Mouse (Mus musculus): ENCODE measurements around the gene Smarca2. TPM values are rescaled to one million over a fixed set of nuclear protein-coding genes. Genes with fewer than 3 reads are reported as not detected.
A peak's percentile ranks its signal among the peaks of the same experiment; 100 is the strongest.

Smarca2 gene
- total RNA-seq, 2 experiments from 2014 or later: 37.7 to 40.7 TPM

GRCm38 (mm10) chr19:26681549-26681948 lies 76.7 kb downstream of the Smarca2 start:
- intact Hi-C loops (cut with DNase I; ENCODE audit: low total_unique reads): no loop called here
- no peak for DNase-seq

- no peak for DNase-seq
- intact Hi-C loops (cut with DNase I; ENCODE audit: low total_unique reads): no loop called here
Observed at GRCm38 (mm10) chr19:26682130-26682529, 77.3 kb downstream of the Smarca2 start.

GRCm38 (mm10) chr19:26682731-26683130 lies 77.9 kb downstream of the Smarca2 start:
- intact Hi-C loops (cut with DNase I; ENCODE audit: low total_unique reads): no loop called here
- DNase-seq: no peak

GRCm38 (mm10) chr19:26683731-26684130 lies 78.9 kb downstream of the Smarca2 start:
- no peak for DNase-seq
- intact Hi-C loops (cut with DNase I; ENCODE audit: low total_unique reads): no loop called here

GRCm38 (mm10) chr19:26690516-26690915 lies 85.7 kb downstream of the Smarca2 start:
- intact Hi-C loops (cut with DNase I; ENCODE audit: low total_unique reads): no loop called here
- no peak for DNase-seq

GRCm38 (mm10) chr19:26697107-26697506 lies 92.3 kb downstream of the Smarca2 start:
- intact Hi-C loops (cut with DNase I; ENCODE audit: low total_unique reads): no loop called here
- no peak for DNase-seq

- intact Hi-C loops (cut with DNase I; ENCODE audit: low total_unique reads): no loop called here
- DNase-seq: no peak
Observed at GRCm38 (mm10) chr19:26704545-26705209, 99.8 kb downstream of the Smarca2 start.

GRCm38 (mm10) chr19:26706910-26707309 lies 102.1 kb downstream of the Smarca2 start:
- DNase-seq: no peak
- intact Hi-C loops (cut with DNase I; ENCODE audit: low total_unique reads): no loop called here

GRCm38 (mm10) chr19:26709095-26709494 lies 104.2 kb downstream of the Smarca2 start:
- DNase-seq: no peak
- intact Hi-C loops (cut with DNase I; ENCODE audit: low total_unique reads): no loop called here

GRCm38 (mm10) chr19:26711268-26711667 lies 106.4 kb downstream of the Smarca2 start:
- intact Hi-C loops (cut with DNase I; ENCODE audit: low total_unique reads): no loop called here

GRCm38 (mm10) chr19:26716217-26716616 lies 111.4 kb downstream of the Smarca2 start:
- peak; percentile 40 for DNase-seq
- intact Hi-C loops (cut with DNase I; ENCODE audit: low total_unique reads): no loop called here

More at GRCm38 (mm10) chr19:26711268-26711667, 106.4 kb downstream of the Smarca2 start:
- DNase-seq: no peak

GRCm38 (mm10) chr19:26718221-26718620 lies 113.4 kb downstream of the Smarca2 start:
- intact Hi-C loops (cut with DNase I; ENCODE audit: low total_unique reads): no loop called here
- DNase-seq: peak; percentile 46

- intact Hi-C loops (cut with DNase I; ENCODE audit: low total_unique reads): no loop called here
- peak; percentile 27 for DNase-seq
Observed at GRCm38 (mm10) chr19:26719161-26719560, 114.3 kb downstream of the Smarca2 start.

- DNase-seq: no peak
- intact Hi-C loops (cut with DNase I; ENCODE audit: low total_unique reads): no loop called here
Observed at GRCm38 (mm10) chr19:26721741-26722140, 116.9 kb downstream of the Smarca2 start.

GRCm38 (mm10) chr19:26723899-26724298 lies 119.0 kb downstream of the Smarca2 start:
- intact Hi-C loops (cut with DNase I; ENCODE audit: low total_unique reads): no loop called here
- DNase-seq: no peak

GRCm38 (mm10) chr19:26724626-26725025 lies 119.8 kb downstream of the Smarca2 start:
- no peak for DNase-seq
- intact Hi-C loops (cut with DNase I; ENCODE audit: low total_unique reads): no loop called here

GRCm38 (mm10) chr19:26727796-26728195 lies 122.9 kb downstream of the Smarca2 start:
- DNase-seq: no peak
- intact Hi-C loops (cut with DNase I; ENCODE audit: low total_unique reads): no loop called here

- DNase-seq: no peak
- intact Hi-C loops (cut with DNase I; ENCODE audit: low total_unique reads): loop anchor here (5.0 kb wide), 1 partner anchor 697 kb away; the partner anchor contains the start of gene Pum3
Observed at GRCm38 (mm10) chr19:26730486-26730885, 125.6 kb downstream of the Smarca2 start.

GRCm38 (mm10) chr19:26731121-26731520 lies 126.3 kb downstream of the Smarca2 start:
- intact Hi-C loops (cut with DNase I; ENCODE audit: low total_unique reads): loop anchor here (5.0 kb wide), 1 partner anchor 696 kb away; the partner anchor contains the start of gene Pum3
- DNase-seq: no peak

GRCm38 (mm10) chr19:26731809-26732208 lies 127.0 kb downstream of the Smarca2 start:
- intact Hi-C loops (cut with DNase I; ENCODE audit: low total_unique reads): loop anchor here (5.0 kb wide), 1 partner anchor 695 kb away; the partner anchor contains the start of gene Pum3
- no peak for DNase-seq

- intact Hi-C loops (cut with DNase I; ENCODE audit: low total_unique reads): loop anchor here (5.0 kb wide), 1 partner anchor 694 kb away; the partner anchor contains the start of gene Pum3
- no peak for DNase-seq
Observed at GRCm38 (mm10) chr19:26733055-26733454, 128.2 kb downstream of the Smarca2 start.

Measured in gastrocnemius, postnatal 14 days (tissue).